In genomic region chr2:181458411-181459152, GRCm38 (mm10) we compare ENCODE assay signal across 8 mouse cellular contexts. TPM values are rescaled to one million over a fixed set of nuclear protein-coding genes. Genes with fewer than 3 reads are reported as not detected.
DNase-seq lines count a peak whose midpoint lies in the region; ATAC-seq and TF ChIP-seq lines count a peak whose summit lies in the region.

No protein-coding gene starts in this region.

- H3K27ac ChIP-seq in ES-E14 (ENCODE audit: insufficient read depth, low read depth, low read length, poor library complexity, severe bottlenecking) = no peak overlapping the region
- H3K27ac ChIP-seq in intestine, embryonic 16.5 days (ENCODE audit: low read length) = peak overlapping the region; percentile 19; the same call in 1 of the 2 replicates
- 0 out of 2 replicates have a peak overlapping the region, but pooled peaks have one; percentile 36 for H3K27ac ChIP-seq in lung, embryonic 14.5 days (ENCODE audit: low read depth)

- WGBS in intestine, embryonic 16.5 days = under 1% methylated on average over 55 of the region's 72 CpGs
- under 1% methylated on average over 69 of the region's 72 CpGs for WGBS in lung, embryonic 14.5 days

- peak overlapping the region; percentile 99 for H3K4me2 ChIP-seq in intestine, embryonic 16.5 days (ENCODE audit: low read depth, low read length)
- peak overlapping the region; percentile 99 for H3K4me2 ChIP-seq in lung, embryonic 14.5 days

- no peak for TF ChIP-seq CTCF in lung, embryonic 14.5 days (IDR thresholded peaks at IDR 0.05; ENCODE audit: low read depth)

- H3K9ac ChIP-seq in ES-E14 (ENCODE audit: insufficient read depth, low read depth, low read length, poor library complexity, severe bottlenecking) = peak overlapping the region; percentile 72
- peak overlapping the region; percentile 77 for H3K9ac ChIP-seq in intestine, embryonic 16.5 days (ENCODE audit: low read depth, low read length)
- peak overlapping the region; percentile 76 for H3K9ac ChIP-seq in lung, embryonic 14.5 days

- DNase-seq in B cell, adult 2 months = peak; percentile 52 to 55
- DNase-seq in ES-E14 (ENCODE audit: low read depth, low spot score) = peak; percentile 24
- peak; percentile 64 to 70 for DNase-seq in cerebellum, postnatal 14 days
- DNase-seq in gastrocnemius, postnatal 25 days = peak; percentile 36
- peak; percentile 40 for DNase-seq in lung, embryonic 14.5 days
- DNase-seq in ovary, postnatal 36 days (ENCODE audit: low spot score) = peak; percentile 49
- DNase-seq in layer of hippocampus, adult 9-11 months = no peak

- in situ Hi-C loops in ES-E14 (cut with MboI; ENCODE audit: low sequenced_read_pairs in 2 of 2, unreplicated experiment in 2 of 2) = no loop called here

- peaks cover 3 to 5% of the 10 kb centered on the region in 2 experiments; a peak in 2 of 4 replicates for H3K4me1 ChIP-seq in ES-E14 (ENCODE audit: control insufficient read depth in 2 of 2, insufficient read depth in 2 of 2, low read length in 2 of 2, poor library complexity in 1 of 2)
- 0 out of 2 replicates have a peak, but pooled peaks cover 6% of the 10 kb centered on the region for H3K4me1 ChIP-seq in intestine, embryonic 16.5 days (ENCODE audit: control insufficient read depth, insufficient read depth, low read length)
- H3K4me1 ChIP-seq in lung, embryonic 14.5 days (ENCODE audit: insufficient read depth) = peaks cover 4% of the 10 kb centered on the region; the same call in 1 of the 2 replicates

- H3K9me3 ChIP-seq in ES-E14 (ENCODE audit: control insufficient read depth, insufficient read depth, low read depth, low read length) = no peaks in the 10 kb centered on the region
- no peaks in the 10 kb centered on the region for H3K9me3 ChIP-seq in intestine, embryonic 16.5 days (ENCODE audit: control insufficient read depth, low read length)
- H3K9me3 ChIP-seq in lung, embryonic 14.5 days (ENCODE audit: low read depth, low read length) = no peaks in the 10 kb centered on the region

- H3K36me3 ChIP-seq in ES-E14 (ENCODE audit: control insufficient read depth, insufficient read depth, low read length, poor library complexity, severe bottlenecking) = no peaks in the 10 kb centered on the region
- H3K36me3 ChIP-seq in intestine, embryonic 16.5 days (ENCODE audit: control insufficient read depth, insufficient read depth, low read length) = no peaks in the 10 kb centered on the region
- H3K36me3 ChIP-seq in lung, embryonic 14.5 days (ENCODE audit: insufficient read depth) = no peaks in the 10 kb centered on the region

- H3K27me3 ChIP-seq in intestine, embryonic 16.5 days (replicated peaks; ENCODE audit: control insufficient read depth, insufficient read depth, low read length) = peaks cover 20% of the 10 kb centered on the region
- peaks cover 10% of the 10 kb centered on the region; the same call in 1 of the 2 replicates for H3K27me3 ChIP-seq in lung, embryonic 14.5 days (ENCODE audit: insufficient read depth, low read length)

- peak overlapping the region; percentile 62 to 92 for H3K4me3 ChIP-seq in ES-E14 (ENCODE audit: insufficient read depth in 1 of 2, low read depth in 1 of 2, low read length in 2 of 2, poor library complexity in 1 of 2, severe bottlenecking in 1 of 2)
- peak overlapping the region; percentile 89 for H3K4me3 ChIP-seq in intestine, embryonic 16.5 days (ENCODE audit: low read length)
- peak overlapping the region; percentile 93 for H3K4me3 ChIP-seq in lung, embryonic 14.5 days (ENCODE audit: low read depth, low read length)

- no peak; the same call in 1 of the 2 replicates for ATAC-seq in intestine, embryonic 16.5 days
- ATAC-seq in lung, embryonic 14.5 days (ENCODE audit: insufficient read depth) = no peak

TF ChIP-seq in ES-E14, 5 proteins besides CTCF, POLR2A, EP300 and RAD21:
- TF ChIP-seq MAFK (IDR thresholded peaks at IDR 0.05; ENCODE audit: insufficient read depth, low read depth, low read length) (no peak), ZNF384 (IDR thresholded peaks at IDR 0.05; ENCODE audit: low read depth, low read length) (no peak), HCFC1 (IDR thresholded peaks at IDR 0.05; ENCODE audit: borderline replicate concordance, insufficient read depth, low read length) (no peak), CHD2 (IDR thresholded peaks at IDR 0.05; ENCODE audit: low read depth, low read length) (no peak), ZC3H11A (IDR thresholded peaks at IDR 0.05; ENCODE audit: borderline replicate concordance, low read depth, low read length) (no peak)
TF ChIP-seq in ES-E14: peak in this region for 0.

RNA-seq across cellular contexts. Expression of gene Zbtb46, which starts 0.6 kb away (rescaled TPM):
- total RNA-seq in ES-E14 (2012; rRNA removed) = 4.4 and 5.1 TPM in 2 replicates
- 1 to 10 TPM; 3.5 TPM for total RNA-seq in gastrocnemius, postnatal 25 days (2021)
- 6.1 and 6.5 TPM in 2 replicates for polyA plus RNA-seq in intestine, embryonic 16.5 days (2015; fragmentation: Nextera tagmentation; extraction: Ambion mirVana)
- 14.6 and 15.6 TPM in 2 replicates for polyA plus RNA-seq in lung, embryonic 14.5 days (2014; fragmentation: Nextera tagmentation; extraction: Ambion mirVana)

RNA-seq across cellular contexts. Expression of gene Abhd16b, which starts 34.4 kb away (rescaled TPM):
- 0.36 and 0.53 TPM in 2 replicates for total RNA-seq in ES-E14 (2012; rRNA removed)
- total RNA-seq in gastrocnemius, postnatal 25 days (2021) = not detected
- polyA plus RNA-seq in intestine, embryonic 16.5 days (2015; fragmentation: Nextera tagmentation; extraction: Ambion mirVana) = 0.07 and 0.10 TPM in 2 replicates
- 0.13 and 0.24 TPM in 2 replicates for polyA plus RNA-seq in lung, embryonic 14.5 days (2014; fragmentation: Nextera tagmentation; extraction: Ambion mirVana)

RNA-seq across cellular contexts. Expression of gene Tpd52l2, which starts 38.4 kb away (rescaled TPM):
- total RNA-seq in ES-E14 (2012; rRNA removed) = 111 TPM in 2 replicates
- 10 to 100 TPM; 46.1 to 48.2 TPM for total RNA-seq in gastrocnemius, postnatal 25 days (2021)
- 122 and 134 TPM in 2 replicates for polyA plus RNA-seq in intestine, embryonic 16.5 days (2015; fragmentation: Nextera tagmentation; extraction: Ambion mirVana)
- 160 and 165 TPM in 2 replicates for polyA plus RNA-seq in lung, embryonic 14.5 days (2014; fragmentation: Nextera tagmentation; extraction: Ambion mirVana)
